Mouse (Mus musculus) thymus, postnatal 36 days (tissue): ENCODE measurements around the gene H6pd.
"Not testable (repeated sequence)": the region's sequence is repeated elsewhere in the genome, so short reads cannot be mapped to it uniquely, and the experiment has no call there.

Experiments used
- DNase-seq, 2 experiments: peaks; one replicate each; pipeline ENCODE4 v3.0.0; 2022; ENCODE audit warnings: mixed read lengths in 2 of 2

H6pd gene

GRCm38 (mm10) chr4:150008853-150009586 is at the start of gene H6pd:
Gene H6pd (minus strand): TSS chr4:150009023.
- peak; percentile 96 for DNase-seq

GRCm38 (mm10) chr4:150057722-150058121 is 48.9 kb upstream of the H6pd start:
- DNase-seq, result no peak

DNA sequence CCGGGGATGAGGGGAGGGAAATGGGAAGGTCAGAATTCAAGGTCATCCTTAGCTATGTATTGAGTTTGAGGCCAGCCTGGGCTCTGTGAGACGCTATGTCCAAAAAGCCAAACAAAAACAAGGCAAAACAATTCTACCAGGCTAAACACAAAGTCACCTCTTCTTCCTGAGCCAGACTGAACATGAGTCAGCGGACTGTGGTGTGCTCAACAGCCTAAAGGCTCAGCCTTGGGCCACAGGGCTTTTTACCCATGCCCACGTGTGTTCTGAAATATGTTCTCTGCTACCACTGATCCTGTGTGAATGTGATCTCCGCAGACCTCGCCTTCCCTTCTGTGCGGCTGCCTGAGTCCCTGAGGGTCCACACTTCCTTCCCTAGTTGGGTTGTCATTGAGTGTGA is 47.3 kb upstream of the H6pd start:
- no peak for DNase-seq

DNA sequence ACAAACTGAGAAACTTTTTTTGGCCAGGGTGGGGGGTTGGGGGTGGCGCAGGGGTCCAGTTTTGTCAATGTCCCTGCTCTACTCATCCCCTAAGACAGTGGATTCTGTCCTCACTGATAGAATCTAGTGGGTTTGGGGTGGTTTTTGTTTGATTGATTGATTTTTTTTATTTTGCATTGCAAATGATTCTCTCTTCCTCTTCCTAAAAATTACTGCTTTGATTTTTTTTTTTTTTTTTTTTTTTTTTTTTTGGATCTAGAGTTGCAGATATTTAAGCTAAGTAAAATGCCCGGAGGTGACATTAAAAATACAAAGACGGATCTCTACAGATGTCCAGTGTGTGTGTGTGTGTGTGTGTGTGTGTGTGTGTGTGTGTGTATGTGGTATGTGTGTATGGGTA is 43.6 kb upstream of the H6pd start:
- no peak for DNase-seq

GRCm38 (mm10) chr4:150051514-150051913 is 42.7 kb upstream of the H6pd start:
- no peak for DNase-seq

- no peak for DNase-seq
Measured at GRCm38 (mm10) chr4:150049564-150050226, 40.9 kb upstream of the H6pd start.

- no peak for DNase-seq
Measured at GRCm38 (mm10) chr4:150049157-150049513, 40.3 kb upstream of the H6pd start.

- no peak for DNase-seq
Measured at GRCm38 (mm10) chr4:150048478-150049156, 39.8 kb upstream of the H6pd start.

DNA sequence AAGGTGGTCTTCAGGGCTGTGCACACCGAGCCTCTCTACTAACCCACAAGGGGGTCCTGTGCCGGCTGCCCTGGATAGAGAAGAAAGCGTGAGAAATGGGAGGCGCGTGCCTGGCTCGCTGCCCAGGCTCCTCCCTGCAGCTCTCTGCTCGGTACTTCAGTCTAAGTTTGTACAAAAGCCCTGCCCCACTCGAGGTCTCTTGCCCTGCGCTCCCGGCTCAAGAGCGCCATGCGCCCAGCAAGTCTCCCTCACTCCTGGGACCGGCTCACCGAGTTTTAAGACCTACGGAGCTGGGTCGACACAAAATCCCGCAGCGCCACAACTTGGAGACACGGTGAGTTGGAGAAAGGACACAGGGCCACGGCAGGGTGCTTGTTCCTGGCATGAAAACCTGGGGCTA is 39.2 kb upstream of the H6pd start:
- peak in 1 of 2 experiments; percentile 24 for DNase-seq

GRCm38 (mm10) chr4:150043591-150043990 is 34.8 kb upstream of the H6pd start:
- DNase-seq, result no peak

- DNase-seq, result no peak
Measured at GRCm38 (mm10) chr4:150041346-150042110, 32.7 kb upstream of the H6pd start.

DNA sequence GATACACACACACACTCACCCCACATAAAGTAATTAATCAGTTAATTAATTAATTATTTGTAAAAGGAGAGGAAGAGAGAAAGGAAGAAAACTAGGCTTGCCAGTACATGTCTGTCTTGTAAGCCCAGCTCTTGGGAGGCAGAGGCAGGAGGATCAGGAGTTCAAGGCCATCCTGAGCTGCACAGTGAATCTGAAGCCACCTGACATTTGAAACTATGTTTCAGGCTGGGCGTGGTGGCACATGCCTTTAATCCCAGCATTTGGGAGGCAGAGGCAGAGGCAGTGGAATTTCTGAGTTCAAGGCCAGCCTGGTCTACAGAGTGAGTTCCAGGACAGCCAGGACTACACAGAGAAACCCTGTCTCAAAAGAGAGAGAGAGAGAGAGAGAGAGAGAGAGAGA is 32.0 kb upstream of the H6pd start:
- DNase-seq, result not testable (repeated sequence)

DNA sequence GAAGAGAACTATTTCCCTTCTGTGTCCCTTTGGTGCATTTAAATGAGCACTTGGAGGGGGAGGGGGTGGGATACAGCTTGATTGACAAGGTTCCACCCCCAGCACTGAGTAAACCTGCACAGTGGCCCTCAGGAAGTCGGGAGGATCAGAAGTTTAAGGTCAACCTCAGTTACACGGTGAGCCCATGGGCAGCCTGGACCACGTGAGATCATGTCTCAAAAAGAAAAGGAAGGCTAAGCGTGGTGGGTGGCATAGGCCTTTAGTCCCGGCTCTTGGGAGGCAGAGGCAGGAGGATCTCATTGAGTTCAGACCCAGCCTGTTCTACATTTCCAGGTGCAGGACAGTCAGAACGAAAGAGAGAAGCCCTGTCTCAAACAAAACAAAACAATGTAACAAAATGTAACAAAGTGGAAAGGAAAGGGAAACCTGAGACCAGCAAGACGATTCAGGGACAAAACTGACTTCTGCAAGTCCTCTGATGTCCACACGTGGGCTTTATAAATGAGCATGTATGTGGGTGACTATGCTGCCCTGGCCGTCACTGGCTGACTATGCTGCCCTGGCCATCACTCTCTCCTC is 31.3 kb upstream of the H6pd start:
- no peak for DNase-seq

- DNase-seq, result no peak
Measured at GRCm38 (mm10) chr4:150038533-150038932, 29.7 kb upstream of the H6pd start.

- DNase-seq, result no peak
Measured at GRCm38 (mm10) chr4:150036094-150036493, 27.3 kb upstream of the H6pd start.

GRCm38 (mm10) chr4:150035280-150035679 is 26.5 kb upstream of the H6pd start:
- peak; percentile 74 to 81 for DNase-seq

DNA sequence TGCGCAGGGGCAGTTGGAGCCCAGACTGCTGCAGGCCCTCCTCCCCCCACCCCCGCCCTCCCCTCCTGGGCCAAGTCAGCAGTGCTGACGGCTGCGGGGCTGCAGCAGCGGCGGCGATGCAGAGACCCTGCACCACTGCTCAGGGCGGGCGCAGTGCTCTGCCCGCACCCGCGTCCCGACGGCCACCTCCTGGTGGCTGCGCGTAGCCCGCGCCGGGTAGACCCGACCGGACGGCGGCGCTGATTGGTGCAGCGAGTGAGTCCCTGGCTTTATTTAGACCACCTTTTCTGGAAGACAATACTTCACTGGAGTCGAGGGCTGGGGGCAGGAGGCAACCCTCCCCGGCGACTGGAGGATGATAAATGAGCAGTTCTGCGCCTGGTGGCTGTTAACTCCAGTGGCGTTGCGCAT is 24.4 kb upstream of the H6pd start:
- no peak for DNase-seq

GRCm38 (mm10) chr4:150031234-150031890 is 22.5 kb upstream of the H6pd start:
- no peak for DNase-seq

DNA sequence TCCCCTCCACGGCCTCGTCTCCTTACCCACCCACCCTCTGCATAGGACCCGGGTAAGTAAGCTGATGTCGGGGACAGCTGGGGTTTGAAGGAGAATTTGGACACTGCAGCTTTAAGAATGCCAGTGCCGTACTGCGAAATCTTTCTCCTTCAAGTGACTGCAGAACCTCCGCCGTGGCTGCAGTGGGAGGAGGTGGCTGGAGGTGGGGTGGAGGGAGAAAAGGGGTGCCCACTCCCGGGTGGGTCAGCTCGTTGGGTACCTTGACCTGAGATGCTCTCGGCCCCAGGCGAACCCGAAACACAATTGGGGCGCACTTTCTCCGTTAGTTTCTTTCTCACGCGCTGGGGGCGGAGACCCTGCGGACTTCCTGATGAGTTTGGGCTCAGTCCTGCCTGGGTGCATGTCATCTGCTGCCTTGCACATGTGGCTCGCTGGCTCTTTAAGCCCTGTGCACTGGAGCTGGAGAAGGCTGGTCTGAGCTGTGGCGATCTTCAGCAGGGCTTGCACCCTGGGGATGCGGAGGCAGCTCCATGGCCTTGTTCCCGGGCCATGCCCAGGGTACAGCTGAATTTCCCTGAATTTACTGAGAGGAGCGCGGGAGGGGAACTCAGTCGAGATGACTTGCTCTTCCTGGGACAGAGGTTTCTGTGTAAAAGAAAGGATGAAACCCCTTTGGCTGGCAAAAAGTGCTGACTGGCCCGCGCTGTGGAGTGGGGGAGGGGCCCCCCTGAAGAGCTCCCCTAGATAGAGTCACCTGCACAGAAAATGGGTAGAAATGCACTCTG is 21.8 kb upstream of the H6pd start:
- DNase-seq, result peak; percentile 40 to 51

DNA sequence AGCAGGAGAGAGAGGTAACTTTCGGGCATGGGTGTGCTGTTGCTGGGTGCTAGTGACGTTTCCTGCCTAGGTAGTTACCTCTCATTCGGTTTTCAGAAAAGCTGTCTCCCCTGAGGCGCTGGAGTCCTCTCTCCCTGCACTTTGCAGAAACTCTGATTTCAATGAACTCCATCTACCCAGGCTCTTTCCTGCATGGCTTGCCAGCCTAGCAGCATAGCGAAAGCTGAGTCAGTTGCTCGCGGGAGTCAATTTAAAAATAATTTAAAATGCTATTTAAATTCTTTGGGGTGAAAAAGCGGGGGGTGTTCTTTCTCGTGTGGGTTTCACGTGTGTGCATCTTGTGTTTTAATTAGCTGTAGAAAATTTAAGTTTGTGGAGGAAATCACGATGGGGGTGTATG is 21.1 kb upstream of the H6pd start:
- DNase-seq, result peak in 1 of 2 experiments; percentile 38

GRCm38 (mm10) chr4:150023518-150023917 is 14.7 kb upstream of the H6pd start:
- DNase-seq, result no peak
